Mouse (Mus musculus) frontal cortex, adult (tissue): ENCODE results near the gene Casp7.

Experiments
- ATAC-seq: cut with Nextera tagmentation; 2 replicates; pipeline ENCODE4 v1.9.2; 2017; ENCODE audit warnings: mild to moderate bottlenecking, moderate library complexity, mixed read lengths; ENCODE audit not compliant: low TSS enrichment

The Casp7 gene

DNA sequence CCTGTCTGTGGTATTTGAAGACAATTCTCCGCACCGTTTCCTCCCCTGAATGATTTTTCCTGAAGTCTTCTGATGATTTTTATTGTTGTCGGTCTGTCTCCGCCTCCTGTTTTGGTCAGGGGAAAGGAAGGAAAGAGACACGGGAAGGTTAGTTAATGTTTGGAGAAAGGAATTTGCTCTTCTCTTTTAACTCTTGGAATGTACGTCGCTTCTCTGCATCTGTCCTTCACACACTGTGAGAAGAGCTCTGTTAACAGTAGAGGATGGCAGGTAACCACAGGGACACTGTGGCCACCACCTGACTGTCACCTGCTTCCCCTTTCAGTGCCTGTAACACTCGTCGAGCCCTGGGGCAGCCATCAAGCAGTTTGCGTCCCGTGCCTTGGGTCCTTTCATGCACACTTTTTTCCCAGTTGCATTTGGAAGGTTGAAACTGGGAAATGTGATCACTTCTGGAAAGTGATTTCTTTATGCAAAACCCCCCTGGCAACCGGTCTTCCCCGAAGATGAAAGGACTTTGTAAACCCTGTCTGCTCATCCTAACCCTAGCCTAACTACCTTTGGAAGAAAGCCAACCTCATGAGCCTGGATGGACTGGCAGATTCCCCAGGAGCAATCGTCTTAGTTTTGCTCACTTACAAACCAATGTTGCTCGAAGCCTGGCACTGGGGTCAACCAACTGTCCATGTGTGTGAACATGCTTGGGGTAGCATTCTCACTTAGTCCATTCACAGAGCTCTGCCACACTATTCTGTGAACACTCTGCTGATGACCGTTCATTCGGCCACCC is 27.9 kb downstream of the Casp7 start:
- ATAC-seq = no peak

DNA sequence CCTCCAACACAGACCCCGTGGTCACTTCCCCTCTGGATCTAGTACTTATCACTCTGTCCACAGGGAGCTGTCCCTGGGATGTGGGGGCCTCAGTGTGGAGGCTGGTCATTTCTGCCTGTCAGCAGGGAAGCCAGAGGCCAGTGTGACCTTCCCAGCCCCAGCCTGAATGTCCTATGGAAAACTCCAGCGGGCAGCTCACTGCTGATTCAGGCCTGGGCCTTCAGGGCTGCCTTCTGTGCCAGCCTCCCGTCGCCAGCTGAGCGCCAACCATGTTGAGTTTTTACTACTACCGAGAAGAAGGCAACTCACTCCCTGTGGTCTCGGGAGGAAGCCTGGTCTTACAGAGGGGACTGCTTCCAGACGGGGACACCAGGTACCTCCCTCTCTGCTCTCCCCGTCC is 28.6 kb downstream of the Casp7 start:
- no peak for ATAC-seq

DNA sequence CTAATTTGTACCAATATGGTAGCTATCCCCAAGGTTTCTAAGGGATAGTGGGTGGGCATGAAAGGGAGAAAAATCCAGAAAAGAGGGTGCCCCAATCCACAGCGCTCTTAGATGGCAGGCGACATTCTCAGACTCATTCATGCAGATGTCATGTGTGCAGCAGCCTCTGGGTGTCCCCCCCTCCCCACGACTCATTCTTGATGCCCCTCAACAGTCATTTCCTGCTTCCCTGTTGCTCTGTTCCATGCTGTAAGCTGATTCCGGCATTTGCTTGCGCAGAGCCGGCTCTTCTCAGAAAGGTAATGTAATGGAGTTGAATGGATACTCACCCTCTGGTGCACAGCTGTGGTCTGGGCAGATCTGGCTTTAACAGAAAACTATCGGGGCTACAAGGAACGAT is 33.4 kb downstream of the Casp7 start:
- no peak for ATAC-seq

DNA sequence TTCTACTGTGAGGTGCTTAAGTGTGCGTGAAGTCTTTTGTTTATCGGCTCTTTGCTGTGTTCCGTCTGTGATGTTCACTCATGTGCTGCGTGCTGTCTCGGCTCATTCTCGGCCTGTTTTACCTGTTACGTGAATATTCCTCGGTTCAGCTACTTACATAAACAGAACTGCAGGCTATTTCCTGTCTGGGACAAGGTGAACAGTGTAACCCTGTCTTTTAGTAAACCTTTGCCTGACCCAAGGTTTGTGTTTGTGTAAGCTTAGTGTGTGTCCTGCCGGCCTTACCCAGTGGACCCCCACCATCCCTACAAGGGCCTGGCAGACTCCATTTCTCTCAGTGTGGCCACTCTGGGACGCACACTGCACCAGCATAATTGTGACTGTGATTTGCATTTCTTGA is 35.8 kb downstream of the Casp7 start:
- ATAC-seq = no peak

DNA sequence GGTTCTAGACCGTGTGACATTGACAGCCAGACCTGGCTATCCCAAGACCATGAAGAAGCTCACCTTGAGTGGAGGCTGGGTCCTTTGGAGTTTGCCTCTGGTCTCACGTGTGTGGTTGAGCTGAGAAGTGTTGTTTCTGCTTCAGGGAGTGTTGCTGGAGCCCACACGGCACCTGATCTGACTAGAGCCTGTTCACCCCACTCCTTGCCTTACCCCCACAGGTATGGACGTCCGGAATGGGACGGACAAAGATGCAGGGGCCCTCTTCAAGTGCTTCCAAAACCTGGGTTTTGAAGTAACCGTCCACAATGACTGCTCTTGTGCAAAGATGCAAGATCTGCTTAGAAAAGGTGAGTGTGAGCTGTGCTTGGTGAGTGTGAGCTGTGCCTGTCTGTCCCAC is 36.7 kb downstream of the Casp7 start:
- ATAC-seq = no peak

DNA sequence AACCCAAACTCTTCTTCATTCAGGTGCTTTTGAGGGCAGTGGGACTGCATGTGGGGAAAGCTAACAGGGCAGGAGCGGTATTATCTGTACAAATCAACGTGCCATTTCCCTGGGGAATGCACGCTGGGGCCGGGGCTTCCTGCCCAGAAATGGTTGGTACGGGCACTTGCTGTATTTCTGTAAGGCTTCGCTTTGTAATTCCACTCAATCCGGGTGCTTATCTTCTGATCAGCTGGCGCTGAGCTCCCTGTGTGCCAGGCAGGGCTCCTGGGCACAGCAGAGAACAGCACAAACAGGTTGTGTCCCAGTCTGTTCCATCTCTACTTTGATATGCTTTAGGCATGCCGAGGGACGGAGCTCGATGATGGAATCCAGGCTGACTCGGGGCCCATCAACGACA is 39.5 kb downstream of the Casp7 start:
- no peak for ATAC-seq

DNA sequence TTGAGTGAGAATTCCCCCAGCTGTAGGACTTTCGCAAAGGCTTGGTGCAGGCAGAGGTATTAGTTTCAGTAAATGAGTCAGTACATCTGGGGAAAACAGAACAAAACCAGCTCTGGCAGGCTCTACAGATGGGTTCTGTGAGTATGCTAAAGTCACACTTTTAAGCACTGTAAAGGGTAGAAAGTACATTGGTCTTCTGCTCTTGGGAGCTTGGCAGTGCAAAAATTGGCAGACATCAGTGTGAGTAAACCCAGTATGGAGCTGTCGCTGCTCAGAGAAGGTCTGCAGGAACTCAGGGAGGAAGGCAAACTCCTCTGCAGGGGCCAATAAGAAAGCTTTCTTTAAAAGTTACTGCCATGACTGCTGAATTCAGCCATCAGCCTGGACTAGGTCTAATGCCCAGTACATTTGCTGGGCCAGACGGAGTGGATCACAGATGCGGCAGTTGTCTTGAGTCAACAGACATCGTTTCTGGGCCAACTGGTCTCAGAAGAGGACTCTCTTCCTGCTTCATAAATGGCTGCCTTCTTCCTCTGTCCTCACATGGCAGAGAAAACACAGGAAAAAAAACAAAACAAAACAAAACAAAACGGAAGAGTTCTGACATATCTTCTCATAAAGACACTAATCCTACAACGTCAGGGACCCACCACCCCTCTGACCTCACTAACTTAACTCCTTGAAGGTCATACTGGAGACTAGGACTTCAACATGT is 41.6 kb downstream of the Casp7 start:
- peak; percentile 66 for ATAC-seq

DNA sequence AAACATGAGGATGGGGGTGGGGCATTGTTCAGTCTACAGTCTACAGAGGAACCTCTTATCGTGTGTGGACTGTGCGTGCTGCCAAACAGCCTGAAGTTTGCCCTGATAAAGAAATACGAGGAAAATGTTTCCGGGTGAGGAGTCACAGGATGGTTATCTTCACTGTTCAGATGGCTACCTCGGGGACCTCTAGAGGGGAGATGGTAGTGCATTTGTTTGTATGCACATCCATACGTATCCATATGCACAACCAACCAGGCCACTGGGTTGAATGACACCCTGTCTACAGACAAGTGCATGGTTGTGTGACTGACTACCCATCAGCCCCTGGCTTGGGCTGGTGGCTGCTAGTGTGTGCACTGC is 42.1 kb downstream of the Casp7 start:
- no peak for ATAC-seq

DNA sequence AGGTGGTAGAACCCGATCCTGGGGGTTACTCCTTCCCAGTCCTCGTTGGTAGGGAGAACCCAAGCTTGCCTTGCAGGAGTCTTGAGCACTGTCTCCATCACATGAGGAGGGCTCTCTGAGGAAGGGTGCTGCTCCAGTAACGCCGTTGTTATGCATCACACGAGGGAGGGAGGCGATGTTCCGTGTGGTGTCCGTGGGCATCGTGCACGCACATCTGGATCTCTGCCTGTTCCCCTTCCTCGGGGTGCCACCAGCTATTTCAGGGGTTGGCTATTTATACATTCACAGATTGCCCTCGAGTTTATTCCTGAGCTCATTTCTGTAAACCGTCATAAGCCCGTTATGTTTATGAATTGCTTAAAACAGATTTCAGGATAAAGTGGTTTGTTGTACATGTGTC is 46.5 kb downstream of the Casp7 start:
- 0 out of 2 replicates have a peak, but pooled peaks have one; percentile 31 for ATAC-seq

DNA sequence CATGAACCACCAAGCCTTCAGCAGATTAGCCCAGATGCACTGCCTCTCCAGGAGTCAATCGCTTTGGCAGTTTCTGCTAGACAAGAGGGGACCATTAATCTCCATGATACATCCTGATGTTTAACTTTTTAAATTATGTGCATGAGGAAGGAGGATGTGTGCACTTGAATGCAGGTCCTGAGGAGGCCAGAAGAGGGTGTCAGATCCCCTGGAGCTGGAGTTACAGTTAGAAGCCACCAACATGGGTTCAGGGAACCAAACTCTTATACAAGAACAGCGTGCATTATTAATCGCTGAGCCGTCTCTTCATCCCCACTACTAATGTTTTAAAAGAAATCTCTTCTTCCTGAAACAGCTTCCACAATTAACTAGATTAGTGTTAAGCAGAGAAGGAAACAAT is 51.9 kb downstream of the Casp7 start:
- no peak for ATAC-seq

DNA sequence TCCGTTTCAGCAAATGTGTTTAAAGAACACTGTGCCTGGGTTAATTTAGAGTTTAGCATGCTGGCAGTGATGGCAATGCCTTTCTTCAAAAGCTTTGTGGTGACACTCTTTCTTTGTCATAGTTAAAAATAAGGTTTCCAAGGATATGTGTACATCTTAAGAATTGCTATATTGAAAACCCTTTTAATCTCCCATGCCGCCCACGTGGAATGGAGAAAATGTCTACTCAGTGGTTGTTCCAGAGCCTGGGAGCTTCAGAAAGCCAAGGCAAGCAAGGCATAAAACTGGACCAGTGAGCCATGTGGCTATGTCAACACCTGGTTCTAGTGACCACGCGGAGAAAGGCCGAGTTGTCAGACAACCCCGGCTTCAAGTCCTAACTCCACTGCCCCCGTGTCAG is 52.6 kb downstream of the Casp7 start:
- ATAC-seq = peak; percentile 48

DNA sequence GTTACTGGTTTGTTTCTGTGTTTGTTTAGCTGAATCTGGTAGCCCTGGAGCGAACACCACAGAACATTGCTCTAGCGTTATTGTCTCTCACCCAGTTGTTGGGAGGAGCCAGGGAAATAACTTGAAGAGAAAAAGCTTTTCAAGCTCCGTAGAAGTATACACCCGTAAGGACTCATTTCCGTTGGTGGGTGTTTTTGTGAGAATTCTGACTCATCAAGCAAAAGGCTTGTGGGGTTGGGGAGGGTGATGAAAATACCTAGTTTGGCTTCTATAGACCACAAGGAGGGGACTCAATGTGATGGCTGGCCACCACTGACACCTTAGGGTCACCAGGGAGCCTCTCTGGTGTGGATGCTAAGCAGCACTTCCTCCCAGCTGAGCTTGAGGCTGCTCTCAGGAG is 54.0 kb downstream of the Casp7 start:
- peak; percentile 56; the same call in 1 of the 2 replicates for ATAC-seq

DNA sequence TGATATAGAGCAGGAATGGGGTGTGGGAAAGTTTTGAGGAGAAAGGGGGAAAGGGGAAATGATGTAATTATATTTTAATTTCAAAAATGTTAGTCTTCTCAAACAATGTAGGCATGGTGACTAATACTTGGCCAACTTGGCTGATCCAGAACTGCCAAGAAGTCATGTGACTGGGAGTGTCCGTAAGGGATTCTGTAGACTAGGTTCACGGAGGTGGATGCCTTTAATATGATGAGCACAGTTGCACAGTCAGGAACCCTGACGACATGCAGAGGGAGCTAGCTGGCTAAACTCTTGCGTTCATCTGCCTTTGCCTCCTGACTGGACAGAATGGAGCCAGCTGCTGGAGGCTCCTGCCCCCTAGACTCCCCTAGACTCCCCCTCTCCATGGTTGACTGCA is 54.9 kb downstream of the Casp7 start:
- ATAC-seq = no peak

DNA sequence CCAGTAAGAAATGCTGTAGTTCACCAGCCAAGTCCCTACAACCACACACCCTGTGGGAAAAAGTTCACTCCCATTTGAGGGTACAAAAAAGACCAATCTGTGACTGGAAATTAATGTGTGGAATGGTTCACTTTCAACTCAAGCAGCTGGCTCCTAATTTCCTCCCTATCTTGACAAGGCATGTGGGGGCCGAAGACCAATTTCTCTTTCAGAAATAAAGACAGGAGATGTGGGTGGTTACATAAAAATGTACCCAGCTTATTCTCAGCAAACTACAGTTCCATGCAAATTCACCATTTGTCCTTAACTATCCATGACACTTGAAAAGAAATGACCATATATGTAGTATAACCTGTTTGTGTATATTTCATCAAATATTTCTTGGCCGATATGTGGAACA is 55.5 kb downstream of the Casp7 start:
- ATAC-seq = peak; percentile 66; the same call in 1 of the 2 replicates

DNA sequence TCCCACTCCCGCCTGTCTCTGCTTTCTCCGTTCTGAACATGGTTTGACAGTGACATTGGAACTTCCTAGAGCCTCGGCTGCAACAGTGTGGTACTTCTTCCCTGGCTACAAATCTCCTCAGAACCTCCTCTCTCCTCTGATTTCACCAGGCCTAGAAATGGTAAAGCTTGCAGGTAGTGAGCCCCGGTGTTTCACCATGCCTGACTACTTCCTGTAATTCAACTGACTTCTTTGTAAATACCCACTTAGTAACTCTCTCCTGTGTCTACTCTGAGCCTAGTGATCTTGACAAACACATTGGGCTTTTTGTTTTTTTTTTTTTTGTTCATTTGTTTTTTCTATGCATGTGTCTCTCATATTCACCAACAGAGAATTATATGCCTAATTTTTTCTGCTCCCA is 57.9 kb downstream of the Casp7 start:
- no peak for ATAC-seq

DNA sequence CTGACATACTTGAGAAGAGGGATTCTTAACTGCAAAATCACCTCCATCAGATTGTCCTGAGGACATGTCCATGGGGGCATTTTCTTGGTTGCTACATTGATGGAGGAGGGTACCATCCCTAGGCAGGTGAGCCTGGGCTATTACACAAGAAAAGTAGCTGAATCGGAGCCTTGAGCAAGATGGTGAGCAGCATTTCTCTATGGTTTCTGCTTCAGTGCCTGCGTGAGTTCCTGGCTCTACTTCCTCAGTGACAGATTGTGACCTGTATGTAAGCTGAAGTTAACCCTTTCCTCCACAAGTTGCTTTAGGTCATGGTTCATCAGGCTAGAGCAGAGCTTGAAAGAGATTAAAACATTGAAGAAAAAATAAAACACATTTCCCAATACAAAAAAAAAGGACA is 58.4 kb downstream of the Casp7 start:
- ATAC-seq = no peak

DNA sequence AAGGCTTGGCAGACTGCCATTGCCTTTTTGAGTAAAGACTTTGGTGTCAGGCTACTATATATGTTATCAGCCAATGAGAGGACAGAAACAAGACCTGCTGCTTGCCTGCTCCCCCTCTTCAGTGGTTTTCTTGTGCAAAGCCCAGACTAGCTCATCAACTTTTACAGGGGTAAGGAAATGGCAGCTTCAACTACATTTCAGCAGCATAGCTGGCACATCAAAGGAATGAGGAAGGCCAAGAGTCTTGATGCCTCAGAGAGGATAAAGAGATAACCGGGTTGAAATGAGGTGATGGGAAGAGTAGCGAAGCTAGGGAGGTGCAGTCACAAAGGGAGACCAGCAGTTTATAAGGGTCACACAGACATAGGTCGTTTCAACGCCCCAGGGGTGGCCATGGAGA is 60.6 kb downstream of the Casp7 start:
- no peak for ATAC-seq

DNA sequence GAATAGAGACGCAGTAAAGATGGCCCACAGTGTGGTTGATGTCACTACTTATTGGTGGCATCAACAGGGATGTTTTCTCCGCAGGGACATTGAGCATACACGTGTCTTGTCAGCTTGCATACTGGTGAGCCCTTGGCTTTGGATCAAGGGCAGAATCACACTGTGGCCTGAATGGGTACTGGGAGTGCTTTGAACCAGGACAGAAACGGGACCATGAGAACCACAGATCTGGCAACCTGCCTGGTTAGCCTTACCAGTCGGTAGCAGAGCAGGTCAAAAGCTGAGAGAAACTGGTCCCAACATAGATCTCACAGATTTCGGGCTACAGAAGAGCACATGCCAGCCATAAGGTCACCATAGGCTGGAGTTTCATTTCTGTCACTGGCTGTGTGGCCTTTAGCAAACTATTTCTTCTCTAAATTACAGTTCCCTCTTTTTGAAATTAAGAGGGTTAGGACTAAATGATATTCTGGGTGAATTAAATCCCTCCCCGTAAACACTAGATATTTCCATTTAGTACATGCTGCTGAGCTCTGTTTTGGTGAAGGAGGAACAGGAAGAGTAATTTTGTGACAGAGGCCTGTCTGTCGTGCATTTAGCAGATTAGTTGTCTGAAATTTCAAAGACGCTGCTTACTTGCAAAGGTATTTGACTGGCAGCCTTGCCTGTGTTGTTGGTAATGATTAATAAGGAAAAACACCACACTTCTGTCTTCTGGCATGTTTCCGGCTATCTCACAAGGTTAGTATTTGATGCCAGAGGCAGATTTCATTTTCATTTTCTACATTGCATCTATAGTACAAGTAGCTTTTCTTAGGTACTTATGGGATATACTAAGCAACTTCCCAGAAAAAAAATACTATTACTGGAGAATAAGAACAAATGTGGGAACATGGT is 62.5 kb downstream of the Casp7 start:
- no peak for ATAC-seq

DNA sequence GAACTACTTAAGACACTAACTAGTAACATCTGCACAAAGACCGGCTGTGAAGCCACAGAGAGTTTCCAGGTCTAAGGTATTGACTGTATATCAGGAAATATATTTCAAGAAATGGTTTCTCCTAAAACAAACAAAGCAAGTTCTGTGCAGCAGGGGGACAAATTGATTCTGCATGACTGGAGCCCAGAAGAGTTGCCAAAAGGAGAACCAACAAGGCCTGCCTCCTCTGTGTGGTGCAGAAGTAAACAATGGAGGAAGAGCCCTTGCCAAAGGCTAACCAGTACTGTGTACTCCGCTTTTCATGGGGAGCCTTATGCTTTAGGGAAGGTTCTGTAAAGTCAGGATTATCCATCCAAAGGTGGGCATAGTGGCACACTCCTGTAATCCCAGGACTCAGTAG is 63.3 kb downstream of the Casp7 start:
- ATAC-seq = no peak

DNA sequence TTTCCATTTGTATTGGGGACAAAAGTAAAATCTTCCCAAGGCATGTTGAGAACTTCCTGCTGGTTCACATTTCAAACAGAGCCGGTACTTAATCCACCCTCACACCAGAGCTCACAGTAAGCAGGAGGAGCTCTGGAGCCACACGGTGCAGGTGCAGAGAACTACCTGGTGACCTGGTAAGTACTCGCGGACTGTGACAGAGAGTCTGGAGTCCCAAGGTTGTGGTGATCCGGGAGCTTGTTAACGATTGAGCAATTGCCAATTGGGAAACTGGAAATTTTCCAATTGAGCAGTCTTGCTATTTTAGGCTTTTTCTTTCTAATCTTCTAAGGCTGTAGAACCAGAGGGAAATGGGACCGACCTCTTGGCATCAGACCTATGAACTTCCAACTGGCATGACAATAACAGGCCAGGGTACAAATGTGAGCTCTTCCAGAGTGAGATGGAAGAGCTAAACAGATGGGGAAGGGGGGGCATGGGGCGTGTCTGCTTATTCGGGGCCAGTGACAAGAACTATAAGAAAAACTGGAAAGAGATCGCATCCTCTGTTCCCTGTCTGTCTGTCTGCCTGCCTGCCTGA is 64.7 kb downstream of the Casp7 start, which contains the start of gene Plekhs1:
Plekhs1 (plus strand) TSS at position 119 of the 580 bp plus-strand sequence.
- no peak for ATAC-seq

DNA sequence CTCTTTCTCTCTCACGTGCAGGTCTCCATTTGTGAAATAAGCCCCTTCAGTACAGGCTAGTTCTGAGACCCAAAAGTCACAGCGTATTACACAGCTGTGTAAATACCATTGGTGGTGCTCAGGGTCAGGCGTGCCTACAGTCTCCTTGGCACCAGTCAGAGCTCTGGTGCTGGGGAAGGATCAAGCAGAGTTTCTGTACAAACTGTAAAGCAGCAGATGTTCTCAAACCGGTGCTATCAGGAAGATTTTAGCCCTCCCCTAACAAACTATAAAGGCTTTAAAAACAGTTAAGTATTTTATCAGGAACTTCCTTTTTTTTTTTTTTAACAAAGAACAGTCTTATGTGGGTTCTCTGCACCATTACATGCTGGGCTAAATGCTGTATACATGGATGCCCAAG is 65.9 kb downstream of the Casp7 start:
- no peak for ATAC-seq

DNA sequence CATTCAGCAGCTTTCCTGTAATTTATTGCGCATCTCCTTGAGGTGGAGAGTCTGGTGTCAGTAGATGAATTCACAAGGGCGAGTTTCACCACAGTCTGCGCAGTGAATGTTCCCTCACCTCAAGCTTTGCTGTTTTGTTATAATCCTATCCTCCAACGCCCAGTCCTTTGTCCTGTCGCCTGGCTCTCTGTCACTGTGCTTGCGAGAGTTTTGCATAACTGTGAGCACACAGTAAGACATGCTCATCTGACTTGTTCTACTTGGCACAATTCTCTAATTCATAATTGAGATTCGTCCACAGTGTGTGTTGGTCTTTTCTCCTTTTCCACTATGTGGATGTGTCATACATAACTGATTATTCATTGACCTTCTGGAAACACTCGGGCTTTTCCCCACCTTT is 69.6 kb downstream of the Casp7 start:
- no peak for ATAC-seq
